Mouse (Mus musculus) small intestine, adult 2 months (tissue): Measurements from ENCODE around the gene Ccdc8. TPM values are rescaled to one million over a fixed set of nuclear protein-coding genes. Genes with fewer than 3 reads are reported as not detected.

Experiments
- H3K27ac ChIP-seq: fragments of 200-500 bp; 2 replicates; pipeline ENCODE4 v1.5.1; 2012; ENCODE audit warnings: low read depth, low read length, control low read depth, inconsistent platforms; ENCODE audit not compliant: insufficient read depth
- H3K27me3 ChIP-seq: fragments of 200-500 bp; 2 replicates; pipeline ENCODE4 v1.6.1; 2012; ENCODE audit warnings: mild to moderate bottlenecking, moderate library complexity, low read length, inconsistent platforms; ENCODE audit not compliant: control insufficient read depth, insufficient read depth
- H3K36me3 ChIP-seq: fragments of 200-500 bp; 2 replicates; pipeline ENCODE4 v1.6.1; 2012; ENCODE audit warnings: mild to moderate bottlenecking, low read length, control low read depth, inconsistent platforms; ENCODE audit not compliant: control insufficient read depth, insufficient read depth
- H3K4me1 ChIP-seq: fragments of 200-500 bp; 2 replicates; pipeline ENCODE4 v1.6.1; 2012; ENCODE audit warnings: low read length, inconsistent platforms, mixed read lengths; ENCODE audit not compliant: control insufficient read depth, insufficient read depth, insufficient read length
- H3K4me3 ChIP-seq: fragments of 200-500 bp; 2 replicates; pipeline ENCODE4 v1.5.1; 2012; ENCODE audit warnings: low read depth, mild to moderate bottlenecking, control low read depth, inconsistent platforms, low read length, moderate library complexity
- CTCF ChIP-seq: fragments of 200-500 bp; IDR thresholded peaks from 2 replicates; pipeline ENCODE4 v1.5.1; 2012; ENCODE audit warnings: low read depth, mild to moderate bottlenecking, control low read depth, inconsistent platforms, low read length, moderate library complexity, mixed read lengths; ENCODE audit not compliant: insufficient replicate concordance, insufficient read length; ENCODE audit errors: extremely low read depth
- POLR2A ChIP-seq: fragments of 200-500 bp; IDR thresholded peaks from 2 replicates; pipeline ENCODE4 v1.6.1; 2012; ENCODE audit warnings: low read depth, mild to moderate bottlenecking, control low read depth, inconsistent platforms, low read length, moderate library complexity
- WGBS: fragments of 180-500 bp; shearing (Covaris S2); methylation state at CpG from one replicate; pipeline ENCODE4 v1.1.7; 2018; 5-methylcytosine and 5-hydroxymethylcytosine counted together
- polyA plus RNA-seq: library from polyadenylated mRNA; depleted of rRNA; stranded (reverse); fragments of >200 nt; gene quantifications from 2 replicates; pipeline ENCODE4 v1.2.3, GENCODE M21; 2012

Ccdc8 gene
- polyA plus RNA-seq, 1 experiment = 0.74 TPM

DNA sequence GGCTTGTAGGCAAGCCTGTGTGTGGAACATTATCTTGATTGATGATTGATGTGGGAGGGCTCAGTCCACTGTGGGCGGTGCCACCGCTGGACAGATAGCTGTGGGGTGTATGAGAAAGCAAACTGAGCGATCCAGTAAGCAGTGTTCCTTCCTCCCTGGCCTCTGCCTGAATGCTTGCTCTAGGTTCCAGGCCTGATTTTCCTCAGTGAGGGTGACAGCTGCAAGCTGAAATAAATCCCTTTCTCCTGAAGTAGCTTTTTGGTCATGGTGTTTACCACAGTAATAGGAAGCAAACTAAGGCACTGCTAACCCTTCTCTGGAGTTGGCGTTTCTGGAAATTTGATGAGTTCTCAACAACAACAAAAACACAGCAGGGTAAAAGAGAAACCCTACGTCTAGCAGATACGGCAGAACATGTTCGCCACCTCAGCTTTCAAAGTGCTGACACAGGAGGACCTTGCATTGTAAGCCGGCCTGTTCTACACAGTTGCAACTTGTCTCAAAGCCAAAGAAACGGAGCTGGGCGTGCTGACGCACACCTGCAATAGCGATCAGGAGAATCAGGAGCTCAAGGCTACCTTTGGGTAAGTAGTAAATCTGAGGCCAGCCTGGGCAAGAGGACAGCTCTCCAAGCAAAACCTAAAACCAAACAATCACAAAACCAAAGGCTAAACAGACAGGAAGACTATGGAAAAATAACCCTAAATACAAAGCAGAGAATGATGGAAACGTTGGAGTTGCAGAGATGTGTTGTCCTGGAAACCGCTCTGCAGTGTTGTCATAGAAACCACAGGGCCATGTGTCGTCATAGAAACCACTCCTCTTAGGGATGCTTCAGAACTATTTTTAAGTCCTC is 35.9 kb upstream of the Ccdc8 start:
- Histone ChIP-seq H3K27me3 (no peaks in the 10 kb centered on the region; the same call in 1 of the 2 replicates), H3K36me3 (no peaks in the 10 kb centered on the region), H3K4me3 (no peak overlapping the region), H3K4me1 (peaks cover 5% of the 10 kb centered on the region; the same call in 1 of the 2 replicates), H3K27ac (no peak overlapping the region)
- TF ChIP-seq CTCF (no peak), POLR2A (no peak)
- 60% methylated on average over 15 of the region's 15 CpGs for WGBS

DNA sequence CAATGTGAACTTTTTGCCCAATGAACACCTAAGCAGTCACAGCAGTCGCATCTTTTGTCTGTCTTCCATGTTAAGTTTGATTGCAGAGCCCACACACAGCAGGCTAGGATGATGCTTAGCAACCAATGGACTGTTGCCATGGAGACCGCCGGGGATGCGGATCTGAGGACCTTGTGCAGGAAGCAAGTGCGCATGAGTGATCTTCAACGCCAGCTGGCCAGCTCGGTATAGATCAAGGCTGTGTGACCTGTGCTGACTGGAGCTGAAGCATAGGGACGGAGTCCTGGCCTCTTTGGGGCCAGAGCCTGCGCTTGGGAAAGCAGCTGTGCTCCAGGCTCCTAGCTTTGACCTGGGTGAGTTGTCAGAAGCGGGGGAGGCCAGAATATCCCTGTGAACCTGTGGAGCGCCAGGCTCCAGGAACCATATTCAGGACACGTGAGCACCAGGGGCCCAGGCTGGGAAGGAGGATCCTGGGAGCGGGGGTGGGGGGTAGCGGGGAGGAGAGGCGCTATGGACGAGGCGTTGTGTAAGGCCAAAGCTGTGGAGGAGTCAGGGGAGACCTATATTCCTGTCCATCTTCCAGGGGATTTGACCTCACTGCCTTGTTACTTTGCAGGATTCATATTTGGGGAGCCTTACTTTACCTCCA is 32.8 kb upstream of the Ccdc8 start, which contains the start of gene Pnmal1:
Gene Pnmal1 (plus strand): TSS at position 141 of the 649 bp plus-strand sequence.
- 39% methylated on average over 17 of the region's 17 CpGs for WGBS
- Histone ChIP-seq H3K27me3 (no peaks in the 10 kb centered on the region; the same call in 1 of the 2 replicates), H3K4me1 (peaks cover 5% of the 10 kb centered on the region; the same call in 1 of the 2 replicates), H3K36me3 (no peaks in the 10 kb centered on the region), H3K27ac (no peak within 1 kb of the TSS), H3K4me3 (no peak within 1 kb of the TSS)
- no peak for TF ChIP-seq POLR2A
- TF ChIP-seq CTCF = no peak

DNA sequence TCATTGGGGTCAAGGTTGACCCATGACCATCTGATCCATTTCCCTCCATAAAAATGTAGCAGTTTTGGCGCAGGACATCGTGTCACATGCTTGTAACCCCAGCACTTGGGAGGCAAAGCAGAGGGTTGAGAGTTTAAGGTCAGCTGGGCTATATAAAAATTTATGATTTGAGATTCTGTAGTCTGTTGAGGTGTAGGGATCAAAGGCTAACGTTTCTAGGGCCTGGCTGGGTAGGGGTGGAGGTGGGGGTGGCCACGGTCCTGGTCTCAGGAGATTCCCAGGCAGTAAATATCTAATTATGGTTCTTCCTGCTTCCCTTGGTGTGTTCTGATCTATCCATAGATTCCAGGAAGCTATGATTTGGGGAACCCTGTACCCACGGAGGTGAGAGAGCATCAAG is 30.8 kb upstream of the Ccdc8 start:
- no peaks in the 10 kb centered on the region; the same call in 1 of the 2 replicates for H3K27me3 ChIP-seq
- no peaks in the 10 kb centered on the region for H3K36me3 ChIP-seq
- 32% methylated on average over 5 of the region's 5 CpGs for WGBS

DNA sequence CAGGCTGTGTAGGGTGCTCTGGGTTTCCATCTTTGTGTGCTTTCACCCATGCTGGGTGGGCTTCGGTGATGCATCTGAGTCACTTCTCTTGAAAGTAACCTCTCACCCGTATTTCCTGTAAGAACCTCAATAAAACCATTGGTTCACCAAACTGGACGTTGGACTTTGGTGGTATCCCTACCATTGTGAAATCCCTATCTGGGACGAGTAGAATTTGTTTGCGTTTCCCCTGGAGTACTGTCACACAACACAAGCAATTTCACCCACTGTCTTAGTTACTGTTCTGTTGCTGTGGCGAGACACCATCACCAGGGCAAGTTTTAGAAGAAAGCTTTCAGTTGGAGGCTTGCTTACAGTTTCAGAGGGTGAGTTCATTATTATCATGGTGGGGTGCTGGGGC is 24.1 kb upstream of the Ccdc8 start:
- TF ChIP-seq CTCF (no peak), POLR2A (no peak)
- no peak overlapping the region for H3K27ac ChIP-seq
- H3K27me3 ChIP-seq = no peaks in the 10 kb centered on the region
- H3K4me3 ChIP-seq = no peak overlapping the region
- no peaks in the 10 kb centered on the region for H3K36me3 ChIP-seq
- H3K4me1 ChIP-seq = no peaks in the 10 kb centered on the region
- WGBS = 50% methylated on average over 6 of the region's 6 CpGs

More for the DNA sequence above, 30.8 kb upstream of the Ccdc8 start:
- TF ChIP-seq POLR2A (no peak), CTCF (no peak)
- Histone ChIP-seq H3K4me1 (peaks cover 5% of the 10 kb centered on the region; the same call in 1 of the 2 replicates), H3K4me3 (no peak overlapping the region), H3K27ac (no peak overlapping the region)

DNA sequence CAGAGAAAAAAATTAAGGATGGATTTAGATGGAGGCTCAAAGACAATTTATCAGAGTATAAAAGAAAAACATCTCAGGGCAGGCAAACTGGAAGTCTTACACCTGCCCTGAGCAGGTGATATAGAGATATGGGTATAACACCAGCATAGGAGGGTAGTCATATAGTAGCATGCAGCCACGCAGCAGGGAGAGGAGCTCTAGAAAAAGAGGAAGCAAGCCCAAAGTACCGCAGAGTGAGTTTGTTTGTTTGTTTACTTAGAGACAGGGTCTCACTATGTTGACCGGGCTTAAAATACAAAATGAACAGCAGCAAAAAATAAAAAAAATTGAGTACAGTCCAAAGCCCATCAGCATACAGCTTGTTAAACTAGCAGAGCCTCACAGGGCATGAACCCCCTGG is 21.3 kb upstream of the Ccdc8 start:
- H3K27me3 ChIP-seq = no peaks in the 10 kb centered on the region

DNA sequence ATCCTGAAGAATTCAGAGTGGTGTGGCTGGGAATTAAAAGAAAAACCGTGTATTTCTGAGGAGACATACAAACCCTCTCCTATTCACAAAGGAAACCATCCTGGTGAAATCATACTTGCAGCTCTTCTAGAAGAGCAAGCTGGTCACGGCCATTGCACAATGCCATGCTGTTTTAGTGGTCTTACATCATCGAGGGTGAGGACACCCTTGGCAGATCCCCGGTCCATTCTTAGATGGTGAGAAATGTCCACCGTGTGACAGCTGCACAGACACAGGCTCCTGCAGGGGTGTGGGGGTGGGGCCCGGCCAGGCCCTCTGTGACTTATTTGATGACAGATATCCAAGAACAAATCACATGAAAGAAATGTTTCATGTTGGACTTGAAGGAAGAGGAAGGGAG is 18.5 kb upstream of the Ccdc8 start:
- no peaks in the 10 kb centered on the region for H3K27me3 ChIP-seq
- H3K4me1 ChIP-seq = no peaks in the 10 kb centered on the region
- H3K36me3 ChIP-seq = no peaks in the 10 kb centered on the region
- H3K4me3 ChIP-seq = no peak overlapping the region
- 63% methylated on average over 6 of the region's 6 CpGs for WGBS
- TF ChIP-seq CTCF (no peak), POLR2A (no peak)
- H3K27ac ChIP-seq = no peak overlapping the region

More for the DNA sequence above, 21.3 kb upstream of the Ccdc8 start:
- WGBS = 67% methylated on average over 3 of the region's 3 CpGs
- Histone ChIP-seq H3K36me3 (no peaks in the 10 kb centered on the region), H3K4me3 (no peak overlapping the region), H3K4me1 (no peaks in the 10 kb centered on the region), H3K27ac (no peak overlapping the region)
- TF ChIP-seq CTCF (no peak), POLR2A (no peak)

DNA sequence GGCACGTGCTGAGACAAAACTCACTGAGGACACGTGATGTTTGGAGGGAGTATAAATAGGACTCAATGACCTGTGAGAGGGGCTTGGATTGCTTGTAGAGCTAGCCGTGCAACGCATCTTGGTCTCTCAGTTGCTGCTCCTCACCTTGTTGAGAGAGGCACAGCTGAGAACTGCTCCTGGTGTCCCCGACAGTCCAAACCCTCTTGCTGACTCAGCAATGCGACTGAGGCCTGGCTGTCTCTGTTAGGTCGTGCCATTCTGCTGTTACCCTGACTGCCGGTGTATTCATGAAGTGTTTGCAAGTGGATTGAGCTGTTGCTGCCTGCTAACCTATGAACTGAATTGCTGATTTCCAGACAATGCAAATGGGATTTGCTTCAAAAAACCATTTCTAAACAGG is 16.2 kb upstream of the Ccdc8 start:
- H3K4me3 ChIP-seq = no peak overlapping the region
- no peaks in the 10 kb centered on the region for H3K36me3 ChIP-seq
- H3K27me3 ChIP-seq = no peaks in the 10 kb centered on the region
- TF ChIP-seq POLR2A = no peak
- no peak for TF ChIP-seq CTCF
- 65% methylated on average over 8 of the region's 8 CpGs for WGBS
- H3K4me1 ChIP-seq = no peaks in the 10 kb centered on the region; the same call in 1 of the 2 replicates
- H3K27ac ChIP-seq = no peak overlapping the region
